11 mouse cellular contexts compared by ENCODE assay signal in genomic region chr2:120578286-120578685, GRCm38 (mm10). TPM values are rescaled to one million over a fixed set of nuclear protein-coding genes. Genes with fewer than 3 reads are reported as not detected.
DNase-seq lines count a peak whose midpoint lies in the region; ATAC-seq and TF ChIP-seq lines count a peak whose summit lies in the region.
"Had no signal": no experiment of that assay in that cellular context is flagged by ENCODE, and none has a peak within 500 bp of the region (broad histone marks: within the 10 kb centered on the region; RNA-seq: fewer than 3 reads in every experiment).

No protein-coding gene starts in this region.

- 41% methylated on average over 5 of the region's 5 CpGs for WGBS in kidney, adult 2 months
- 7% methylated on average over 5 of the region's 5 CpGs for WGBS in bone marrow, adult 2 months
- WGBS in macrophage (ENCODE audit: missing documents): 5% methylated on average over 5 of the region's 5 CpGs
- 87% methylated on average over 5 of the region's 5 CpGs for WGBS in hindbrain, embryonic 16.5 days

- no peak for ATAC-seq in hindbrain, embryonic 16.5 days

- H3K27me3 ChIP-seq in kidney, adult 2 months (replicated peaks; ENCODE audit: control insufficient read depth, insufficient read depth, low read length): no peaks in the 10 kb centered on the region
- no peaks in the 10 kb centered on the region for H3K27me3 ChIP-seq in hindbrain, embryonic 16.5 days (replicated peaks; ENCODE audit: control insufficient read depth, insufficient read depth, low read length)
- H3K27me3 ChIP-seq: hindbrain, embryonic 13.5 days had no signal

- H3K36me3 ChIP-seq in kidney, adult 2 months (ENCODE audit: control insufficient read depth, insufficient read depth, low read length): no peaks in the 10 kb centered on the region
- H3K36me3 ChIP-seq in macrophage (ENCODE audit: inconsistent target): 0 out of 2 replicates have a peak, but pooled peaks cover 4% of the 10 kb centered on the region
- H3K36me3 ChIP-seq in hindbrain, embryonic 16.5 days (ENCODE audit: control insufficient read depth, insufficient read depth, low read length): no peaks in the 10 kb centered on the region
- H3K36me3 ChIP-seq: hindbrain, embryonic 13.5 days had no signal

- no peak for TF ChIP-seq POLR2A in kidney, adult 2 months (IDR thresholded peaks at IDR 0.05; ENCODE audit: low read depth, low read length)
- TF ChIP-seq POLR2A in bone marrow, adult 2 months (IDR thresholded peaks at IDR 0.05; ENCODE audit: borderline replicate concordance, control insufficient read depth, low read depth, low read length): no peak

- H3K9me3 ChIP-seq in hindbrain, embryonic 16.5 days (ENCODE audit: control insufficient read depth, low read length): no peaks in the 10 kb centered on the region
- H3K9me3 ChIP-seq: hindbrain, embryonic 13.5 days had no signal

- DNase-seq in kidney, adult 2 months: peak; percentile 45
- DNase-seq in kidney, postnatal 10 days: no peak
- DNase-seq in CD4-positive helper T cell, adult 2 months (ENCODE audit: low read depth, low spot score): peak; percentile 29
- DNase-seq in MN1 (ENCODE audit: low spot score): no peak
- no peak for DNase-seq in frontal cortex, adult 2 months (ENCODE audit: extremely low spot score in 1 of 2, low spot score in 1 of 2)
- DNase-seq: adrenal gland, postnatal 25 days; gastrocnemius, postnatal 10 days had no signal

- no peak overlapping the region for H3K27ac ChIP-seq in kidney, adult 2 months (ENCODE audit: insufficient read depth, low read depth, low read length)
- peak overlapping the region; percentile 61; the same call in 1 of the 2 replicates for H3K27ac ChIP-seq in bone marrow, adult 2 months (ENCODE audit: control insufficient read depth, insufficient read depth, low read depth, low read length, poor library complexity)
- peak overlapping the region; percentile 78 for H3K27ac ChIP-seq in macrophage
- H3K27ac ChIP-seq in hindbrain, embryonic 16.5 days (ENCODE audit: low read depth, low read length): no peak overlapping the region
- H3K27ac ChIP-seq: hindbrain, embryonic 13.5 days had no signal

- peaks cover 4% of the 10 kb centered on the region; the same call in 1 of the 2 replicates for H3K4me1 ChIP-seq in kidney, adult 2 months (ENCODE audit: control insufficient read depth, insufficient read depth, low read length)
- H3K4me1 ChIP-seq in bone marrow, adult 2 months (ENCODE audit: control insufficient read depth, insufficient read depth, low read length): no peaks in the 10 kb centered on the region; the same call in 1 of the 2 replicates
- H3K4me1 ChIP-seq in hindbrain, embryonic 16.5 days (ENCODE audit: control insufficient read depth, insufficient read depth, low read depth, low read length): no peaks in the 10 kb centered on the region
- H3K4me1 ChIP-seq: hindbrain, embryonic 13.5 days had no signal

- no peak overlapping the region for H3K4me2 ChIP-seq in hindbrain, embryonic 16.5 days (ENCODE audit: low read length)
- H3K4me2 ChIP-seq: hindbrain, embryonic 13.5 days had no signal

- H3K4me3 ChIP-seq in kidney, adult 2 months (ENCODE audit: insufficient read depth, low read depth, low read length): no peak overlapping the region
- H3K4me3 ChIP-seq in bone marrow, adult 2 months (replicated peaks; ENCODE audit: control insufficient read depth, low read depth, low read length): no peak overlapping the region
- H3K4me3 ChIP-seq in macrophage (ENCODE audit: inconsistent target): no peak overlapping the region
- no peak overlapping the region for H3K4me3 ChIP-seq in hindbrain, embryonic 16.5 days (ENCODE audit: low read length)
- H3K4me3 ChIP-seq: hindbrain, embryonic 13.5 days had no signal

- TF ChIP-seq CTCF in kidney, adult 2 months (conservative IDR thresholded peaks at IDR 0.05; ENCODE audit: insufficient read depth, insufficient read length, low read depth, low read length): no peak
- TF ChIP-seq CTCF in bone marrow, adult 2 months (IDR thresholded peaks at IDR 0.05; ENCODE audit: control insufficient read depth, insufficient read depth, low read length): no peak

- H3K79me2 ChIP-seq in macrophage (ENCODE audit: inconsistent target): peaks cover 100% of the 10 kb centered on the region

- H3K9ac ChIP-seq in hindbrain, embryonic 16.5 days (ENCODE audit: low read depth, low read length): no peak overlapping the region
- H3K9ac ChIP-seq: hindbrain, embryonic 13.5 days had no signal

RNA-seq across cellular contexts. Expression of gene Snap23, which starts 10.8 kb away (rescaled TPM):
- polyA plus RNA-seq in kidney, adult 2 months (2012; rRNA removed): 12.6 and 19.0 TPM in 2 replicates
- 21.6 and 44.5 TPM in 2 replicates for polyA plus RNA-seq in bone marrow, adult 2 months (2011; ENCODE audit: insufficient read depth, insufficient read length, low replicate concordance, missing spikeins)
- total RNA-seq in macrophage (2018; cell fraction: chromatin; rRNA removed): 100 to 1,000 TPM in 20 of 26 experiments, 10 to 100 TPM in 6; 76.3 to 311 (median 116) TPM
- 100 to 1,000 TPM in 11 of 26 experiments, 10 to 100 TPM in 15; 66.6 to 148 (median 87.1) TPM for total RNA-seq in macrophage (2018; cell fraction: cytosol; rRNA removed)
- 100 to 1,000 TPM in 10 of 26 experiments, 10 to 100 TPM in 16; 59.1 to 197 (median 89.3) TPM for total RNA-seq in macrophage (2018; cell fraction: nucleus; rRNA removed)
- polyA plus RNA-seq in macrophage (2018): 69.9 to 226 TPM (median 125 TPM) in 3 replicates
- polyA plus RNA-seq in hindbrain, embryonic 16.5 days (2015; fragmentation: Nextera tagmentation; extraction: Ambion mirVana): 18.4 and 19.9 TPM in 2 replicates
- polyA plus RNA-seq in frontal cortex, adult 2 months (2012; rRNA removed): 19.7 and 21.8 TPM in 2 replicates

RNA-seq across cellular contexts. Expression of gene Zfp106, which starts 14.6 kb away (rescaled TPM):
- 67.0 and 86.9 TPM in 2 replicates for polyA plus RNA-seq in kidney, adult 2 months (2012; rRNA removed)
- 19.1 and 27.3 TPM in 2 replicates for polyA plus RNA-seq in bone marrow, adult 2 months (2011; ENCODE audit: insufficient read depth, insufficient read length, low replicate concordance, missing spikeins)
- total RNA-seq in macrophage (2018; cell fraction: chromatin; rRNA removed): 100 to 1,000 TPM in 16 of 26 experiments, 10 to 100 TPM in 10; 36.1 to 221 (median 126) TPM
- 10 to 100 TPM; 46.0 to 87.7 (median 67.0) TPM for total RNA-seq in macrophage (2018; cell fraction: cytosol; rRNA removed)
- total RNA-seq in macrophage (2018; cell fraction: nucleus; rRNA removed): 100 to 1,000 TPM in 9 of 26 experiments, 10 to 100 TPM in 17; 40.3 to 134 (median 92.1) TPM
- 45.2 to 55.7 TPM (median 52.7 TPM) in 3 replicates for polyA plus RNA-seq in macrophage (2018)
- 31.7 and 33.1 TPM in 2 replicates for polyA plus RNA-seq in hindbrain, embryonic 16.5 days (2015; fragmentation: Nextera tagmentation; extraction: Ambion mirVana)
- polyA plus RNA-seq in frontal cortex, adult 2 months (2012; rRNA removed): 73.3 and 79.9 TPM in 2 replicates

RNA-seq across cellular contexts. Expression of gene Haus2, which starts 30.9 kb away (rescaled TPM):
- polyA plus RNA-seq in kidney, adult 2 months (2012; rRNA removed): 2.4 and 3.2 TPM in 2 replicates
- 3.7 and 6.8 TPM in 2 replicates for polyA plus RNA-seq in bone marrow, adult 2 months (2011; ENCODE audit: insufficient read depth, insufficient read length, low replicate concordance, missing spikeins)
- 1 to 10 TPM; 1.6 to 7.8 (median 3.9) TPM for total RNA-seq in macrophage (2018; cell fraction: chromatin; rRNA removed)
- 10 to 100 TPM in 13 of 26 experiments, 1 to 10 TPM in 13; 5.8 to 14.2 (median 10.2) TPM for total RNA-seq in macrophage (2018; cell fraction: cytosol; rRNA removed)
- total RNA-seq in macrophage (2018; cell fraction: nucleus; rRNA removed): 10 to 100 TPM in 1 of 26 experiments, 1 to 10 TPM in 25; 2.5 to 12.6 (median 4.3) TPM
- 9.1 to 15.6 TPM (median 9.1 TPM) in 3 replicates for polyA plus RNA-seq in macrophage (2018)
- polyA plus RNA-seq in hindbrain, embryonic 16.5 days (2015; fragmentation: Nextera tagmentation; extraction: Ambion mirVana): 25.3 and 26.8 TPM in 2 replicates
- 14.9 and 17.1 TPM in 2 replicates for polyA plus RNA-seq in frontal cortex, adult 2 months (2012; rRNA removed)

RNA-seq across cellular contexts. Expression of gene Lrrc57, which starts 31.0 kb away (rescaled TPM):
- 10.3 and 10.6 TPM in 2 replicates for polyA plus RNA-seq in kidney, adult 2 months (2012; rRNA removed)
- polyA plus RNA-seq in bone marrow, adult 2 months (2011; ENCODE audit: insufficient read depth, insufficient read length, low replicate concordance, missing spikeins): 7.5 and 10.3 TPM in 2 replicates
- total RNA-seq in macrophage (2018; cell fraction: chromatin; rRNA removed): 10 to 100 TPM in 9 of 26 experiments, 1 to 10 TPM in 17; 1.5 to 22.7 (median 7.8) TPM
- 10 to 100 TPM; 12.3 to 32.7 (median 20.2) TPM for total RNA-seq in macrophage (2018; cell fraction: cytosol; rRNA removed)
- total RNA-seq in macrophage (2018; cell fraction: nucleus; rRNA removed): 10 to 100 TPM in 16 of 26 experiments, 1 to 10 TPM in 10; 2.9 to 27.3 (median 12.2) TPM
- polyA plus RNA-seq in macrophage (2018): 24.7 to 30.5 TPM (median 28.5 TPM) in 3 replicates
- polyA plus RNA-seq in hindbrain, embryonic 16.5 days (2015; fragmentation: Nextera tagmentation; extraction: Ambion mirVana): 35.8 and 37.6 TPM in 2 replicates
- 35.1 and 35.7 TPM in 2 replicates for polyA plus RNA-seq in frontal cortex, adult 2 months (2012; rRNA removed)

RNA-seq across cellular contexts. Expression of gene Stard9, which starts 50.6 kb away (rescaled TPM):
- polyA plus RNA-seq in kidney, adult 2 months (2012; rRNA removed): 4.4 and 5.3 TPM in 2 replicates
- polyA plus RNA-seq in bone marrow, adult 2 months (2011; ENCODE audit: insufficient read depth, insufficient read length, low replicate concordance, missing spikeins): 1.4 and 3.6 TPM in 2 replicates
- total RNA-seq in macrophage (2018; cell fraction: chromatin; rRNA removed): 100 to 1,000 TPM in 25 of 26 experiments, 10 to 100 TPM in 1; 77.3 to 761 (median 378) TPM
- 10 to 100 TPM; 10.8 to 42.1 (median 25.8) TPM for total RNA-seq in macrophage (2018; cell fraction: cytosol; rRNA removed)
- total RNA-seq in macrophage (2018; cell fraction: nucleus; rRNA removed): 100 to 1,000 TPM in 19 of 26 experiments, 10 to 100 TPM in 7; 42.1 to 343 (median 147) TPM
- polyA plus RNA-seq in macrophage (2018): 17.3 to 40.6 TPM (median 20.2 TPM) in 3 replicates
- polyA plus RNA-seq in hindbrain, embryonic 16.5 days (2015; fragmentation: Nextera tagmentation; extraction: Ambion mirVana): 3.3 and 3.5 TPM in 2 replicates
- 15.2 and 16.4 TPM in 2 replicates for polyA plus RNA-seq in frontal cortex, adult 2 months (2012; rRNA removed)

Comparison
In these comparisons a context has a peak if more than half of its experiments do, and no peak if none do; other contexts are left out.
1. DNase-seq: peak in kidney, adult 2 months (single experiment) and CD4-positive helper T cell, adult 2 months (single experiment); none in kidney, postnatal 10 days (single experiment), MN1 (single experiment) and frontal cortex, adult 2 months (0 of 2).
2. H3K27ac ChIP-seq: peak in bone marrow, adult 2 months (single experiment) and macrophage (single experiment); none in kidney, adult 2 months (single experiment) and hindbrain, embryonic 16.5 days (single experiment).